Mouse (Mus musculus): ENCODE results near the gene Apbb1.

- no peak for TF ChIP-seq CTCF (IDR thresholded peaks at IDR 0.05; ENCODE audit: insufficient read depth, low read length)
- no peak for TF ChIP-seq POLR2A (IDR thresholded peaks at IDR 0.05; ENCODE audit: borderline replicate concordance, extremely low read depth, low read depth, low read length)
These were observed 16.2 kb downstream of the Apbb1 start for GRCm38 (mm10) chr7:105565071-105565836.

All from lung, adult 2 months (tissue).